Mouse (Mus musculus) Patski (cell line): ENCODE data around the gene Pi4kb. TPM values are rescaled to one million over a fixed set of nuclear protein-coding genes. Genes with fewer than 3 reads are reported as not detected.

ENCODE experiments used
- ATAC-seq: fragments of 100-300 bp; one replicate; pipeline ENCODE4 v1.8.0; 2021
- CTCF ChIA-PET: fragments of 350-600 bp; sonication (Branson Sonifier 250); formaldehyde crosslinking; loops from one replicate; lab custom pipeline; 2022; ENCODE audit warnings: inconsistent platforms; lab: Charles Lee
- POLR2A ChIA-PET: fragments of 350-600 bp; sonication (Branson Sonifier 250); formaldehyde crosslinking; loops from one replicate; lab custom pipeline; 2022; ENCODE audit warnings: antibody characterized with exemption, inconsistent platforms; lab: Charles Lee
- DNase-seq: peaks from one replicate; pipeline ENCODE4 v3.0.0-alpha.2; 2011; ENCODE audit warnings: low read depth, low spot score
- H3K27me3 ChIP-seq: fragments of 371-371 bp; one replicate; pipeline ENCODE4 v1.5.1; 2021
- CTCF ChIP-seq: fragments of 100-300 bp; IDR thresholded peaks from one replicate; pipeline ENCODE4 v1.5.1; 2021
- in situ Hi-C: fragments of 300-500 bp; cut with MboI; formaldehyde crosslinking; loops from 3 replicates; pipeline ENCODE4 v1.11.1; 2018; ENCODE audit warnings: low pct_unique_long_range_greater_than_20kb, mixed read lengths
- polyA plus RNA-seq: library from polyadenylated mRNA; unstranded; gene quantifications from one replicate; pipeline ENCODE4 v1.2.3, GENCODE M21; 2021

Gene Pi4kb
- polyA plus RNA-seq, 1 experiment from 2014 or later, result 85.2 TPM

- in situ Hi-C loops, result no loop called here
- TF ChIP-seq CTCF, result peak; percentile 81
- ATAC-seq (no peak), DNase-seq (no peak)
- peaks cover 3% of the 10 kb centered on the region for H3K27me3 ChIP-seq
- ChIA-PET POLR2A (interaction anchor here (0.7 to 1.2 kb wide), 8 partner anchors 13 to 66 kb away, joined by 3 to 5 read pairs (median 4); partner anchors contain the start of gene Pip5k1a), CTCF (interaction anchor here (0.7 to 6.3 kb wide), 26 partner anchors 9 to 175 kb away, joined by 3 to 84 read pairs (median 7); partner anchors contain the start of genes Pip5k1a, Psmd4, Vps72 and Zfp687)
Observed at GRCm38 (mm10) chr3:95052959-95053358, 78.4 kb downstream of the Pi4kb start.

GRCm38 (mm10) chr3:95053701-95054100 lies 79.2 kb downstream of the Pi4kb start:
- H3K27me3 ChIP-seq, result peaks cover 2% of the 10 kb centered on the region
- DNase-seq (no peak), ATAC-seq (peak; percentile 26)
- ChIA-PET POLR2A (interaction anchor here (0.7 to 1.2 kb wide), 9 partner anchors 11 to 65 kb away, joined by 3 to 6 read pairs (median 4); partner anchors contain the start of gene Pip5k1a), CTCF (interaction anchor here (0.8 to 6.3 kb wide), 27 partner anchors 10 to 165 kb away, joined by 3 to 84 read pairs (median 6); partner anchors contain the start of genes Pip5k1a, Psmd4 and Vps72)
- TF ChIP-seq CTCF, result peak; percentile 94
- in situ Hi-C loops, result no loop called here

- ATAC-seq, result peak; percentile 58
- TF ChIP-seq CTCF, result no peak
- CTCF ChIA-PET, result interaction anchor here (0.9 to 6.3 kb wide), 20 partner anchors 11 to 164 kb away, joined by 3 to 84 read pairs (median 9); partner anchors contain the start of genes Pip5k1a, Psmd4 and Vps72
- H3K27me3 ChIP-seq, result no peaks in the 10 kb centered on the region
- POLR2A ChIA-PET, result interaction anchor here (0.5 to 1.2 kb wide), 6 partner anchors 9 to 50 kb away, joined by 3 to 6 read pairs (median 4); no protein-coding TSS in a partner anchor
- in situ Hi-C loops, result no loop called here
- DNase-seq, result peak; percentile 73
Observed at GRCm38 (mm10) chr3:95054481-95055260, 80.1 kb downstream of the Pi4kb start.

GRCm38 (mm10) chr3:95056275-95056674 lies 81.7 kb downstream of the Pi4kb start:
- ChIA-PET CTCF (interaction anchor here (1.2 to 6.3 kb wide), 3 partner anchors 10 to 51 kb away, joined by 4 to 84 read pairs (median 67); partner anchors contain the start of genes Pip5k1a and Vps72), POLR2A (interaction anchor here (0.6 kb wide), 1 partner anchor 44 kb away, joined by 3 read pairs; no protein-coding TSS in a partner anchor)
- TF ChIP-seq CTCF, result no peak
- DNase-seq (no peak), ATAC-seq (no peak)
- in situ Hi-C loops, result no loop called here
- no peaks in the 10 kb centered on the region for H3K27me3 ChIP-seq

Other genes starting within 250 kb of the Pi4kb start
- 6.8 TPM for gene Cgn, start 188.2 kb upstream of the Pi4kb start, polyA plus RNA-seq
- 32.8 TPM for gene Pogz, start 137.2 kb upstream of the Pi4kb start, polyA plus RNA-seq
- 585 TPM for gene Psmb4, start 87.8 kb upstream of the Pi4kb start, polyA plus RNA-seq
- 2.3 TPM for gene Selenbp1, start 41.7 kb upstream of the Pi4kb start, polyA plus RNA-seq
- 22.8 TPM for gene Rfx5, start 20.7 kb upstream of the Pi4kb start, polyA plus RNA-seq
- gene Zfp687, start 40.7 kb downstream of the Pi4kb start, polyA plus RNA-seq, result 66.7 TPM
- 355 TPM for gene Psmd4, start 67.9 kb downstream of the Pi4kb start, polyA plus RNA-seq
- 94.1 TPM for gene Pip5k1a, start 132.2 kb downstream of the Pi4kb start, polyA plus RNA-seq
- gene Vps72, start 136.3 kb downstream of the Pi4kb start, polyA plus RNA-seq, result 120 TPM
- 0.44 TPM for gene Tmod4, start 149.7 kb downstream of the Pi4kb start, polyA plus RNA-seq
- 54.6 TPM for gene Scnm1, start 159.3 kb downstream of the Pi4kb start, polyA plus RNA-seq
- gene Lysmd1, start 159.4 kb downstream of the Pi4kb start, polyA plus RNA-seq, result 16.6 TPM
- gene Tnfaip8l2, start 167.6 kb downstream of the Pi4kb start, polyA plus RNA-seq, result 0.63 TPM
- 17.0 TPM for gene Sema6c, start 185.7 kb downstream of the Pi4kb start, polyA plus RNA-seq
- gene Gabpb2, start 243.2 kb downstream of the Pi4kb start, polyA plus RNA-seq, result 25.8 TPM